Mouse (Mus musculus) stomach, postnatal 0 days (tissue): ENCODE measurements around the gene Baz1b. TPM values are rescaled to one million over a fixed set of nuclear protein-coding genes. Genes with fewer than 3 reads are reported as not detected.

ENCODE experiments used
- ATAC-seq: fragments of 200-750 bp; cut with Nextera tagmentation; 2 replicates; pipeline ENCODE4 v1.8.0; 2017; ENCODE audit not compliant: low FRiP score, low TSS enrichment
- DNase-seq: peaks from one replicate; pipeline ENCODE4 v3.0.0-alpha.2; 2016; ENCODE audit warnings: low spot score
- H3K27ac ChIP-seq: fragments of 300-500 bp; sonication (generic); replicated peaks from 2 replicates; pipeline ENCODE4 v1.5.1; 2014; ENCODE audit warnings: mild to moderate bottlenecking, control low read depth
- H3K27me3 ChIP-seq: fragments of 300-500 bp; sonication (generic); 2 replicates; pipeline ENCODE4 v1.6.1; 2014; ENCODE audit warnings: low read length; ENCODE audit not compliant: control insufficient read depth, insufficient read depth
- H3K36me3 ChIP-seq: fragments of 300-500 bp; sonication (generic); 2 replicates; pipeline ENCODE4 v1.6.1; 2014; ENCODE audit warnings: low read length, mixed read lengths; ENCODE audit not compliant: control insufficient read depth, insufficient read depth
- H3K4me1 ChIP-seq: fragments of 300-500 bp; sonication (generic); replicated peaks from 2 replicates; pipeline ENCODE4 v1.6.1; 2014; ENCODE audit warnings: antibody characterized with exemption; ENCODE audit not compliant: control insufficient read depth, insufficient read depth
- H3K4me2 ChIP-seq: fragments of 300-500 bp; sonication (generic); replicated peaks from 2 replicates; pipeline ENCODE4 v1.6.1; 2014; ENCODE audit warnings: low read depth, mild to moderate bottlenecking, control low read depth, moderate library complexity
- H3K4me3 ChIP-seq: fragments of 300-500 bp; sonication (generic); 2 replicates; pipeline ENCODE4 v1.5.1; 2014; ENCODE audit warnings: low read depth, low read length, control low read depth
- H3K9ac ChIP-seq: fragments of 300-500 bp; sonication (generic); 2 replicates; pipeline ENCODE4 v1.6.1; 2014; ENCODE audit warnings: mild to moderate bottlenecking, low read length, control low read depth, mixed read lengths
- H3K9me3 ChIP-seq: fragments of 300-500 bp; sonication (generic); 2 replicates; pipeline ENCODE4 v1.6.1; 2016; ENCODE audit warnings: low read length; ENCODE audit not compliant: control insufficient read depth
- CTCF ChIP-seq: IDR thresholded peaks from 2 replicates; pipeline ENCODE4 v1.5.1; 2016; ENCODE audit warnings: antibody characterized with exemption, low read depth, mild to moderate bottlenecking, moderate library complexity
- EP300 ChIP-seq: optimal IDR thresholded peaks from 2 replicates; pipeline ENCODE3; 2016; ENCODE audit warnings: antibody characterized with exemption
- WGBS: fragments of 180-500 bp; shearing (Covaris S2); extraction: QIAGEN DNeasy Blood & Tissue Kit; methylation state at CpG from one replicate; pipeline ENCODE4 v1.1.7; 2014; 5-methylcytosine and 5-hydroxymethylcytosine counted together
- polyA plus RNA-seq: library from polyadenylated mRNA; unstranded; fragments of >200 nt; fragmentation: Nextera tagmentation; extraction: Ambion mirVana; gene quantifications from 2 replicates; pipeline ENCODE4 v1.2.1, GENCODE M21; 2015

Gene Baz1b
- polyA plus RNA-seq, 1 experiment from 2014 or later: 10.2 TPM

GRCm38 (mm10) chr5:135257559-135257958, 70.5 kb downstream of the Baz1b start:
- Histone ChIP-seq H3K9ac (no peak overlapping the region), H3K9me3 (no peaks in the 10 kb centered on the region), H3K36me3 (no peaks in the 10 kb centered on the region), H3K27ac (no peak overlapping the region), H3K27me3 (no peaks in the 10 kb centered on the region), H3K4me1 (no peaks in the 10 kb centered on the region; the same call in 1 of the 2 replicates), H3K4me2 (no peak overlapping the region), H3K4me3 (no peak overlapping the region)
- 85% methylated on average over 12 of the region's 12 CpGs for WGBS
- ATAC-seq (no peak), DNase-seq (no peak)
- TF ChIP-seq CTCF (peak; percentile 27), EP300 (no peak)

GRCm38 (mm10) chr5:135258280-135259150, 71.5 kb downstream of the Baz1b start:
- H3K36me3 ChIP-seq: no peaks in the 10 kb centered on the region
- H3K4me3 ChIP-seq: peak overlapping the region; percentile 33
- H3K27me3 ChIP-seq: no peaks in the 10 kb centered on the region
- H3K4me2 ChIP-seq: peak overlapping the region; percentile 46
- H3K9ac ChIP-seq: peak overlapping the region; percentile 67
- H3K9me3 ChIP-seq: no peaks in the 10 kb centered on the region
- TF ChIP-seq EP300: no peak
- TF ChIP-seq CTCF: no peak
- ATAC-seq: no peak
- peak overlapping the region; percentile 69 for H3K27ac ChIP-seq
- peak; percentile 31 for DNase-seq
- WGBS: 18% methylated on average over 30 of the region's 30 CpGs
- H3K4me1 ChIP-seq: no peaks in the 10 kb centered on the region; the same call in 1 of the 2 replicates

- WGBS: 15% methylated on average over 16 of the region's 17 CpGs
- Histone ChIP-seq H3K27me3 (no peaks in the 10 kb centered on the region), H3K27ac (peak overlapping the region; percentile 40; the same call in 1 of the 2 replicates), H3K4me2 (peak overlapping the region; percentile 37), H3K9ac (peak overlapping the region; percentile 38; the same call in 1 of the 2 replicates), H3K9me3 (no peaks in the 10 kb centered on the region), H3K4me1 (peaks cover 6% of the 10 kb centered on the region; the same call in 1 of the 2 replicates), H3K36me3 (no peaks in the 10 kb centered on the region), H3K4me3 (no peak overlapping the region)
- peak; percentile 83 for ATAC-seq
- no peak for TF ChIP-seq CTCF
- TF ChIP-seq EP300: no peak
- peak; percentile 53 for DNase-seq
These were observed 76.9 kb downstream of the Baz1b start for GRCm38 (mm10) chr5:135263866-135264503.

GRCm38 (mm10) chr5:135264548-135264947, 77.5 kb downstream of the Baz1b start:
- H3K9ac ChIP-seq: no peak overlapping the region
- no peaks in the 10 kb centered on the region for H3K9me3 ChIP-seq
- H3K4me1 ChIP-seq: peaks cover 6% of the 10 kb centered on the region; the same call in 1 of the 2 replicates
- H3K4me3 ChIP-seq: no peak overlapping the region
- H3K27me3 ChIP-seq: no peaks in the 10 kb centered on the region
- DNase-seq: no peak
- TF ChIP-seq EP300 (no peak), CTCF (no peak)
- no peaks in the 10 kb centered on the region for H3K36me3 ChIP-seq
- H3K27ac ChIP-seq: 0 out of 2 replicates have a peak overlapping the region, but pooled peaks have one; percentile 40
- peak; percentile 65; the same call in 1 of the 2 replicates for ATAC-seq
- WGBS: 48% methylated on average over 9 of the region's 9 CpGs
- peak overlapping the region; percentile 37; the same call in 1 of the 2 replicates for H3K4me2 ChIP-seq

- Histone ChIP-seq H3K4me1 (no peaks in the 10 kb centered on the region; the same call in 1 of the 2 replicates), H3K4me3 (no peak overlapping the region), H3K27ac (no peak overlapping the region), H3K27me3 (no peaks in the 10 kb centered on the region), H3K4me2 (no peak overlapping the region), H3K36me3 (no peaks in the 10 kb centered on the region), H3K9ac (no peak overlapping the region), H3K9me3 (no peaks in the 10 kb centered on the region)
- WGBS: 71% methylated on average over 8 of the region's 8 CpGs
- TF ChIP-seq CTCF (no peak), EP300 (no peak)
- ATAC-seq (no peak), DNase-seq (no peak)
These were observed 82.4 kb downstream of the Baz1b start for GRCm38 (mm10) chr5:135269451-135269850.
